Mouse (Mus musculus) neural tube, embryonic 14.5 days (tissue): ENCODE results near the gene Ppp1cc. TPM values are rescaled to one million over a fixed set of nuclear protein-coding genes. Genes with fewer than 3 reads are reported as not detected.
"Not testable (repeated sequence)": the region's sequence is repeated elsewhere in the genome, so short reads cannot be mapped to it uniquely, and the experiment has no call there.

ENCODE experiments used
- ATAC-seq: fragments of 200-750 bp; cut with Nextera tagmentation; 2 replicates; pipeline ENCODE4 v1.8.0; 2017; ENCODE audit warnings: low read depth, mild to moderate bottlenecking, moderate TSS enrichment, moderate library complexity
- H3K27ac ChIP-seq: fragments of 300-500 bp; sonication (generic); 2 replicates; pipeline ENCODE4 v1.5.1; 2014; ENCODE audit warnings: low read depth, mild to moderate bottlenecking, control low read depth, low read length, moderate library complexity, mixed read lengths
- H3K27me3 ChIP-seq: fragments of 300-500 bp; sonication (generic); 2 replicates; pipeline ENCODE4 v1.6.1; 2014; ENCODE audit warnings: low read length; ENCODE audit not compliant: control insufficient read depth, insufficient read depth
- H3K36me3 ChIP-seq: fragments of 300-500 bp; sonication (generic); 2 replicates; pipeline ENCODE4 v1.6.1; 2014; ENCODE audit warnings: low read length, mixed read lengths; ENCODE audit not compliant: control insufficient read depth, insufficient read depth
- H3K4me1 ChIP-seq: fragments of 300-500 bp; sonication (generic); 2 replicates; pipeline ENCODE4 v1.6.1; 2014; ENCODE audit warnings: low read length; ENCODE audit not compliant: control insufficient read depth, insufficient read depth
- H3K4me2 ChIP-seq: fragments of 300-500 bp; sonication (generic); 2 replicates; pipeline ENCODE4 v1.6.1; 2014; ENCODE audit warnings: mild to moderate bottlenecking, low read depth, low read length, control low read depth
- H3K4me3 ChIP-seq: fragments of 300-500 bp; sonication (generic); 2 replicates; pipeline ENCODE4 v1.5.1; 2014; ENCODE audit warnings: low read depth, low read length, control low read depth, mixed read lengths
- H3K9ac ChIP-seq: fragments of 300-500 bp; sonication (generic); replicated peaks from 2 replicates; pipeline ENCODE4 v1.6.1; 2014; ENCODE audit warnings: low read depth, mild to moderate bottlenecking, control low read depth, low read length, mixed read lengths
- H3K9me3 ChIP-seq: fragments of 300-500 bp; sonication (generic); 2 replicates; pipeline ENCODE4 v1.6.1; 2016; ENCODE audit warnings: low read length; ENCODE audit not compliant: control insufficient read depth
- WGBS: fragments of 180-500 bp; shearing (Covaris S2); extraction: QIAGEN DNeasy Blood & Tissue Kit; methylation state at CpG from one replicate; pipeline ENCODE4 v1.1.7; 2014; 5-methylcytosine and 5-hydroxymethylcytosine counted together
- polyA plus RNA-seq: library from polyadenylated mRNA; unstranded; fragments of >200 nt; fragmentation: Nextera tagmentation; extraction: Ambion mirVana; gene quantifications from 2 replicates; pipeline ENCODE4 v1.2.1, GENCODE M21; 2014

Gene Ppp1cc
- polyA plus RNA-seq, 1 experiment from 2014 or later = 202 TPM

- H3K27ac ChIP-seq = no peak overlapping the region
- 0 out of 2 replicates have a peak, but pooled peaks cover 2% of the 10 kb centered on the region for H3K27me3 ChIP-seq
- H3K36me3 ChIP-seq = no peaks in the 10 kb centered on the region
- H3K9ac ChIP-seq = no peak overlapping the region
- WGBS = 94% methylated on average over 14 of the region's 14 CpGs
- no peak for ATAC-seq
- no peak overlapping the region for H3K4me3 ChIP-seq
- H3K4me1 ChIP-seq = peaks cover 4% of the 10 kb centered on the region; the same call in 1 of the 2 replicates
- no peak overlapping the region for H3K4me2 ChIP-seq
- H3K9me3 ChIP-seq = no peaks in the 10 kb centered on the region
Measured at GRCm38 (mm10) chr5:122134395-122135289, 23.4 kb upstream of the Ppp1cc start.

GRCm38 (mm10) chr5:122135290-122135882 is 22.7 kb upstream of the Ppp1cc start:
- H3K27me3 ChIP-seq = 0 out of 2 replicates have a peak, but pooled peaks cover 2% of the 10 kb centered on the region
- no peaks in the 10 kb centered on the region for H3K9me3 ChIP-seq
- no peak overlapping the region for H3K9ac ChIP-seq
- H3K27ac ChIP-seq = no peak overlapping the region
- 72% methylated on average over 3 of the region's 3 CpGs for WGBS
- H3K4me1 ChIP-seq = peaks cover 4% of the 10 kb centered on the region; the same call in 1 of the 2 replicates
- no peaks in the 10 kb centered on the region for H3K36me3 ChIP-seq
- H3K4me2 ChIP-seq = no peak overlapping the region
- ATAC-seq = no peak
- no peak overlapping the region for H3K4me3 ChIP-seq

- no peaks in the 10 kb centered on the region for H3K9me3 ChIP-seq
- H3K27ac ChIP-seq = no peak overlapping the region
- H3K4me2 ChIP-seq = no peak overlapping the region
- H3K36me3 ChIP-seq = no peaks in the 10 kb centered on the region
- no peak overlapping the region for H3K9ac ChIP-seq
- H3K4me3 ChIP-seq = no peak overlapping the region
- ATAC-seq = no peak
- H3K4me1 ChIP-seq = peaks cover 4% of the 10 kb centered on the region; the same call in 1 of the 2 replicates
- 0 out of 2 replicates have a peak, but pooled peaks cover 2% of the 10 kb centered on the region for H3K27me3 ChIP-seq
- 87% methylated on average over 14 of the region's 14 CpGs for WGBS
Measured at GRCm38 (mm10) chr5:122136508-122137408, 21.3 kb upstream of the Ppp1cc start.

- Histone ChIP-seq H3K9ac (no peak overlapping the region), H3K36me3 (no peaks in the 10 kb centered on the region), H3K4me1 (no peaks in the 10 kb centered on the region), H3K27ac (no peak overlapping the region), H3K27me3 (no peaks in the 10 kb centered on the region), H3K4me2 (no peak overlapping the region), H3K9me3 (no peaks in the 10 kb centered on the region), H3K4me3 (no peak overlapping the region)
- no peak for ATAC-seq
- 82% methylated on average over 15 of the region's 15 CpGs for WGBS
Measured at GRCm38 (mm10) chr5:122138856-122139255, 19.2 kb upstream of the Ppp1cc start.

- H3K4me1 ChIP-seq, ATAC-seq, H3K9me3 ChIP-seq, H3K27ac ChIP-seq, H3K36me3 ChIP-seq, H3K9ac ChIP-seq, H3K4me3 ChIP-seq, H3K27me3 ChIP-seq, H3K4me2 ChIP-seq: not testable (repeated sequence)
- WGBS = 47% methylated on average over 2 of the region's 2 CpGs
Measured at GRCm38 (mm10) chr5:122139771-122140170, 18.3 kb upstream of the Ppp1cc start.

GRCm38 (mm10) chr5:122140723-122141122 is 17.4 kb upstream of the Ppp1cc start, which contains the start of gene Ccdc63:
Gene Ccdc63, minus strand, starts transcription at chr5:122140823.
- WGBS = 97% methylated on average over 3 of the region's 3 CpGs
- H3K4me3 ChIP-seq = no peak within 1 kb of the TSS

GRCm38 (mm10) chr5:122142230-122142992 is 15.7 kb upstream of the Ppp1cc start:
- Histone ChIP-seq H3K4me1 (no peaks in the 10 kb centered on the region), H3K36me3 (no peaks in the 10 kb centered on the region), H3K9me3 (no peaks in the 10 kb centered on the region), H3K27ac (no peak overlapping the region), H3K9ac (no peak overlapping the region), H3K27me3 (no peaks in the 10 kb centered on the region), H3K4me3 (no peak overlapping the region), H3K4me2 (no peak overlapping the region)
- no peak for ATAC-seq
- 54% methylated on average over 7 of the region's 8 CpGs for WGBS

More at GRCm38 (mm10) chr5:122140723-122141122, 17.4 kb upstream of the Ppp1cc start, which contains the start of gene Ccdc63:
- Histone ChIP-seq H3K9ac (no peak within 1 kb of the TSS), H3K4me1 (no peaks in the 10 kb centered on the region), H3K9me3 (no peaks in the 10 kb centered on the region), H3K36me3 (no peaks in the 10 kb centered on the region), H3K27ac (no peak within 1 kb of the TSS), H3K27me3 (no peaks in the 10 kb centered on the region), H3K4me2 (no peak within 1 kb of the TSS)
- ATAC-seq = no peak

- no peak for ATAC-seq
- WGBS = 82% methylated on average over 15 of the region's 15 CpGs
- Histone ChIP-seq H3K4me1 (no peaks in the 10 kb centered on the region), H3K27ac (no peak overlapping the region), H3K27me3 (no peaks in the 10 kb centered on the region), H3K9ac (no peak overlapping the region), H3K36me3 (no peaks in the 10 kb centered on the region), H3K9me3 (no peaks in the 10 kb centered on the region), H3K4me2 (no peak overlapping the region), H3K4me3 (no peak overlapping the region)
Measured at GRCm38 (mm10) chr5:122143543-122143942, 14.5 kb upstream of the Ppp1cc start.
